Mouse (Mus musculus) spleen, adult 12 weeks (tissue): ENCODE data around the gene Clmp.
A peak's percentile ranks its signal among the peaks of the same experiment; 100 is the strongest.

Source experiments
- DNase-seq: peaks from one replicate; pipeline ENCODE4 v3.0.0; 2022; ENCODE audit warnings: low spot score

Gene Clmp

DNA sequence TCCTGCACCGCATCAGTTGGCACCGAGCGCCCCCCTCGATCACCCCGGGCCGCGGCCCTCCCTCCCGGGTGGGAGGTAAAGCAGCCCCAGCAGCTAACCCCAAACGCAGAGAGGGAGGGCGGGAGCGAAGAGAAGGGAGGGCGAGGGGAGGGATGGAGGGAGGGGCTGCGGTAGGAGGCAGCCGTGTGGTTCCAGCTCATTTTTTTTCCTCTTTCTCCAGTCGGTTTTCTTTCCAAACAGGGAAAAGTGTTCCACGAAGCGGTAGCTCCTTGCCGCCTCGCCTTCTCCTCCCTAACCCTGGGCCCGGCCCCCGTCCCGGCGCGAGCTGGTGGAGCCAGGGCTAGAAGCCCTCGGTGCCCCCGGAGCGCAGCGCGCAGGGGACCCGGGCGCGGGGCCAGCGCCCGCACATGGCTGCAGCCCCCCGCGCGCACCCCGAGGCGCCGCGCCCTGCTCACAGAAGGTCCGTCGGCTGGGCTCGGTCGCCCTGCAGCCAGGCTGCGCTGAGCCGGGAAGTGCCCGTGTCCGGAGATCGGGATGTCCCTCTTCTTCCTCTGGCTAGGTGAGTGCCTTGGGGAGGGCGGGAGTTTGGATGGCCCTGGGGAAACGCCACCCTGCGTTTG, at the start of gene Clmp:
Clmp (plus strand) TSS at position 162 of the 620 bp plus-strand sequence.
- no peak for DNase-seq

DNA sequence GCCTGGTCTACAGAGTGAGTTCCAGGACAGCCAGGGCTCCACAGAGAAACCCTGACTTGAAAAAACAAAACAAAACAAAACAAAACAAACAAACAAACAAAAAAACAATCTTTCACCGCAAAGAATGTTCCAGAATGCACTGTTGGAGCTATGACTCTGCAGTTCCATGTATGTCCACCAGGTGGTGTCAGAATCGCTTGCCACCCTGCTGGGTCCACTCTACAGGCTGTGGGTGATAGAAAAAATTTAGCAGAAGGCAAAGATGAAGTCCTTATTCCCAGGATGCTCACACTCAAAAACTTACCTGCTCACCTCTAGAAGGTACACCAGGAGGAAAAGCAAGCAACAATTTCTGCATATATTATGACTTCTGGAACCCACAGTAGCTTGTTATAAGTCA, 49.7 kb upstream of the Clmp start:
- DNase-seq: peak; percentile 11

DNA sequence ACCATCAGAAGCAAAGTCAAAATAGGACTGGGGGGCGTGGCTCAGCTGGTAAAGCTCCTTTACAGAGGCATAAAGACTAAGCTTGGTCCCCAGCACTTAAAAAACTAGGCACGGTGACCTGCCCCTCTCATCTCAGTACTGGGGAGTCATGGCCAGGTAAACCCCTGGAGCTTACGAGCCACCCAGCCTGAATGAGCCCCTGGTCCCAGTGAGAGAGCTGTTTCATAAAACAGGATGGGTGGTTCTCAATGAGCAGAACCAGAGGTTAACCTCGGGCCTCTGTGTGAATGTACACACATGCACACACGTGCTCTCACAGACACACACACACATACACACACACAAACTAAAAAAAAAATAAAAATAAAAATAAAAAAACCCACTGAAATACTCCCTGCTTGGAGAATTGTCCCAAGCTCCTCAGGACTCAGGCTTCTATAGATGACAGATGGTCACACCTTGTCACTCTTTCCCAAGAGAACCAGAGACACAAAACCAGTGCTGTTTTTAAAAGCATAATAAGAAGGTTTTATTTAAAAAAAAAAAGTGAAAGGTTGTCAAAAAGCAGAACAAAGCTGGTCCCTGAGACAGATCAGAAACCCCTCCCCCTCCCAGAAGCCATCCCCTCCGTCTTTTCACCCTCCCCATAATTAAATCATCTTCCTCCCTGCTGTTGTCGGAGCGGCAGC, 47.9 kb upstream of the Clmp start:
- no peak for DNase-seq

GRCm38 (mm10) chr9:40638394-40639049, 47.2 kb upstream of the Clmp start:
- DNase-seq: no peak

GRCm38 (mm10) chr9:40639536-40640187, 46.1 kb upstream of the Clmp start:
- no peak for DNase-seq

GRCm38 (mm10) chr9:40641318-40641717, 44.4 kb upstream of the Clmp start:
- DNase-seq: no peak

DNA sequence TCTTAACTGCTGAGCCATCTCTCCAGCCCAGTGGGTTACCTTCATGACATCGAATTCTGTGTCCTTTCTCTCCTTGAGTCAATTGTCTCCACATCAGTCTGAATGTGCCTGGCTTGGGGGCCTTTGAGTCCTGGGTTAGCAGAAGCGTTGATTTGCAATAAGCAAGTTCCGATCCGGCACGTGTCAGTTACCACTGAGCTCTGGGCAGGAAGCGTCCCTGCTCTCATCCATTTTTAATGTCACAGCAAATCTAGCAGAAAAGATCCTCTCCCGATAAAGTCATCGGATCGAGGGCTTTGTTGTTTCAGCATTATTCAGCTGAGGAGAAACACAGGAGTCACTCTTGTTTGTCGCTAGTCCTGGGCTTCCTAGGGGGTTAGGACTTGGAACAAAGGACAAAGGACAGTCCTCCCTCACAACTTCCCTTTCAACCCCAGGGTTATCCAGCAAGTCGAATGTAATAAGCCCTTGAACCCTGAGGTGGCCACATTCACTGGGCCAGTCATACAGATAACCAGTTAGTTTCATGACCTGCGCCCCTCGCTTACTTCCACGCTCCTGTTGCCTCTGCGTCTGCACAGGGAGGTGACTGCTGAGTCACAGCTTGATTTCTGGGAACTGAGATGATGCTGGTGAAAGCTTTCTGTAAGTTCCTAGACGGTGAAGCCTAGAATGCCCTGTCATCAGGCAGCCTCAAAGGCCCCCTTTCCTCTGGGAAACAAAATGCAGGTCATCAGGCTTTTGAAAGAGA, 43.1 kb upstream of the Clmp start:
- no peak for DNase-seq

GRCm38 (mm10) chr9:40649444-40649843, 36.3 kb upstream of the Clmp start:
- no peak for DNase-seq

DNA sequence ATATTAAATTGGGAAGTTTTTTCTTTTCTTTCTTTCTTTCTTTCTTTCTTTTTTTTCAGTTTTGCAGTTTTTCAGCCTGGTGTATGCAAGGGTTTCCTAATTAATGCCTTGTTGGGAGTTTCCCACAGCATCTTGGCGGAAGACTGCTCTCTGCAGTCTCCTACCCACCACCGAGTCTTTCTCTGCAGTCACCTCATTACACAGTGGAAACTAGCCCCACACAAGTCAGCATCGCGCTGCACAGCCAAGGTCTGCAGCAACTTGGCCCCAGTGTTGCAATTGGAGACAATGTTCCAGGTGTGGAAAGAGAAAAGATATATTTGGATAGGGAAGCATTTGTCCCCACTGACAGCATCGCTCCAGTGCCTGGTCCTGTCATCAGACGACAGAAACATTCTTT, 35.8 kb upstream of the Clmp start:
- DNase-seq: no peak

DNA sequence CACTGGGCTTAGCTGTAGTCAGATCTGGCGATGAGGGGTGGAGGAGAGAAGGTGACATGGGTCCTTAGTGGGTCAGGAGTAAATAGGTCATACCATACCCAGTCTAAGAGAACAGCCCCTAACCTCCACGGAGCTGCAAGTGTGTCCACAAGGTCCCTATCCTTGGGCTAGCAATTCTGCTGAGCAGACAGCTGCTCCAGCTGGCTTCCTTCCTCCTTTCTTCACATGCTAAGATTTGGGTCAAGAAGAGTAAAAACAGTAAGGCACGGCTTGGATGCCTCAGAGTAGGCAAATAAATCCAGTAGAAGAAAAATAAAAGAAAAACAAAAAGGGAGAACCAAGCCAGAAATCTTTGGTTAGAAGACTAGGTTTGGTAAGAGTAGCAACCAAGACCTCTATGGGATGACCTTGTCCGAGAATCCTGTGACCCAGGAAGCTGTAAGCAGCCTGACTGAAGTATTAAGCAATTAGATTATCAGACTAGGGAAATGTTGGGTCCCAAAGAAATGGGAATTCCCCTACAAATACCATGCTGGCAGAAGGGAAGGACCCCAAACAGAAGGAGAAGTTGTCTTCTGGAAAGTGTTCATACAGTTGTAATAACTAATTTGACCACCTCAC, 34.4 kb upstream of the Clmp start:
- DNase-seq: no peak

DNA sequence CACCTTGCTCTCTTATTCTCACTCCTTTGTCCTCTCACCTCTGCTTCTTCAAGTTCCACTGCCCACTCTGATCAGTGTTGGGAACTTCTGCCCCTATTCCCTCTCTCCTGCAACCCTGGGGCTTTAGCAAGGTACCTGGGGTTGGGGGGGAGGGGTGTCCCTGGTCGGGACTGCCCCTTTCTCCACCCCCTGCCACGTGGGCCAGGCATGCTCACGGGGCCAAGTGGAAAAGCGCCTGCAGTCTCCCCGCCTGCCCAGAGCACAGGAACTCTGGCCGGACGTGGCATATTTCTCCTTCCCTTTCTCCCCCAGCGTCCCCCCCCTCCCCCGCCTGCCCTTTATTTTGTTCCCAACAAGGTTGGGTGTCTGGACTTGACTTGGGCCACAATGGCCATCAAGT, 33.0 kb upstream of the Clmp start:
- DNase-seq: no peak

DNA sequence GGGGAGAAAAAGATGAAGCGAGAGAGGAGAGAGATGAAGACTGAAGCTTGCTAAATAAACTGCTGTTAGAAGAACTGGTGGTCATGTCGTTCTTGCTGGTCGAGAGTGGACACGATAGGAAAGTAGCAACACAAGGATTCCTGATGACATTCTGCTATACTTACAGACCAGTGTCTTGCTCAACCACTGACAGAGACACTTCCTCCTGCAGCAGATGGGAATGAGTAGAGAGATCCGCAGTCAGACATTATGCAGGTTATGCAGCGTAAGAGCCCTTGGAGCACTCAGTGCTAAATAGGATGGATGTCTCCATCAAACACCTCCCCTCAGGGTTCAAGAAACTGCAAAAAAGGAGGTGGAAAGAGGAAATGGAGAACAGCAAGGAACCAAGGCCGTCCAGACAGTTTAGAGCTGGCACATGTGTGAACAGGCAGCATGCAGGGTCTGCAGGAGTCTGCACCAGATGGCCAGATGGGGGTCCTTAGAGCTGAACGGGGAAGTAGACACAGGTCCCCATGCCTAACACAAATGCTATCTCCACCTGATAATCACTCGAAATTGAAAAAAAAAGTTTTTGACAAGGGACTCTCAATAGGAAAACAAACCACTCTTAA, 19.5 kb upstream of the Clmp start:
- no peak for DNase-seq

GRCm38 (mm10) chr9:40670313-40670712, 15.4 kb upstream of the Clmp start, which contains the start of gene Gm21915:
Gm21915 (plus strand) TSS chr9:40670613.
- no peak for DNase-seq

DNA sequence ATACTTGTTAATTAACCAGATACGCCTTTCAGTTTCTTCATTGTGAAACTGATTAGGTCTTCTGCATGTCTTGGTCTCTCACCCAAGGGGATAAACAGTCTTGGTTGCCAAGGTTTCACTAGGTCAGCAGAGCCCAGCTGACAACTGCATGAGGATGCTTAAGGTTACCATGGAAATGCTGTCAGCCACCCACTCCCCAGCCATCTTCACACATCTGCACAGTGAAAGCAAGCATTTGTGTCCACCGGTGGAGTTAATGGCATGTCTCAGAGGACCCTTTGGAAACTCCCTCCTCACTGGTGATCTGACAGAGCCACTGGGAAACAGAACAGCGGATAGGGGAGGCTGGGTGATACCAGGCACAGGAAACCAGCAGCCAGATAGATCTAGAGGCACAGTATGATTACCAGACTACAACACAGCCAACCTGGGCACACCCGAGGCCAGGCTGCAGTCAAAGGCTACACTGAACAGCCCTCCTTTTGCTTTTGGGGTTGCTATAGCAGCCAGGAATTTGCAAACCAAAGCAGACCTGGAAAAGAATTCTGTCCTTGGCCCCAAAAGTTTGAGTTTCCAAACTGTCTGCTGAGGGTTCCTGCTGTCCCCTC, 14.3 kb upstream of the Clmp start:
- DNase-seq: no peak

DNA sequence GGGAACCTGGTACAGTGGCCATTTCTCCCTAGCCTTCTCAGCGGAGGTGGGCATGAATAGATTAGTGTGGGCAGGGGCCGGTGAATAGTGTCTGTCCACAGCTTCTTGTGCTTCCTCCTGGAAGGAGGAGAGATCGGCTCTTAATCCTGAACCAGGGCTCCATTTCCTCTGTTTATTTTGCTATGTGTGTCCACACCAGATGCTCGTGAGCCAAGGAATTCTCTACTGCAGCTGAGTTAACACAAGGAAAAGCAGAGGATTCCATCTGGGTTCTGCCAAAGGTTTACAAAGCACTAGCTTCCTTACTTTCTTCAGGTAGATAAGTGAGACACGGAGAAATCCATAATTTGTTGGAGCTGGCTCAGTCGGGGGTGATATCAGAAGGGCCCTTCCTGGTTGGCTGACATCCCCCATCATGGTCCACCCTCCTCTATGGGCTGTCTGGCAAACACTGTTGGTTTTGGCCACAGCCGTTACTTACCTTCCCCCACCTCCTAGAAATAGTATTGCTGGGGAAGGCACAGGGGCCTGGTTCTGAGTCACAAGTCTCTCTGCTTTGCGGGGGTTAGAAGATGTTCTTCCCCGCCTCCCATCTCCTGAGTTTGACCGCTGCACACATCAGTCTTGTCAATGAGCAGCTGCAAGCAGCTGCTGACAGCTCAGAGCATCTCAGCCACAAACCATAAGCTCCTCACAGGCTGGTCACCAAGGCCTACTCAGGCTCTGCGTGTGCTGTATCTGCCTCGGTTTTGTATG, 10.4 kb upstream of the Clmp start:
- no peak for DNase-seq

GRCm38 (mm10) chr9:40678653-40679052, 7.1 kb upstream of the Clmp start:
- DNase-seq: no peak

- DNase-seq: no peak
Measured at GRCm38 (mm10) chr9:40686421-40686899, 698 bp downstream of the Clmp start.

DNA sequence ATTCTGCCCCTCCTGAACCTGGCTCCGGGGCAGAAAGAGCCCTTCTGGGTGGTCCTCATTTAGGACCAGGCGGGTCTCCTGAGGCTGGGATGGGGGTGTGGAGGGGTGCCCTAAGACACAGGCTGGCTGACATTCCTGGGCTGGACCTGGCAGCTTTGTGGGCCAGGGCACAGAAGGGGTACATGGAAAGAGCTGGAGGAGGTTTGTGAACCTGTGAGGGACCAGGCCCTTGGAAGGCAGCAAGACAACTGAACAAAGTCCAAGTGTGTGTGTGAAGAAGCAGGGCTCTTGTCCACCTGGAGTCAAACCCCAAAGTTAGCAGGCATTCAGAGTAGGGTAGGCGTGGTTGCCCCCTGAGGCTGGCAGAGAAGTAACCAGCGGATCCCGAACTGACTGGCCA, 1.3 kb downstream of the Clmp start:
- no peak for DNase-seq

DNA sequence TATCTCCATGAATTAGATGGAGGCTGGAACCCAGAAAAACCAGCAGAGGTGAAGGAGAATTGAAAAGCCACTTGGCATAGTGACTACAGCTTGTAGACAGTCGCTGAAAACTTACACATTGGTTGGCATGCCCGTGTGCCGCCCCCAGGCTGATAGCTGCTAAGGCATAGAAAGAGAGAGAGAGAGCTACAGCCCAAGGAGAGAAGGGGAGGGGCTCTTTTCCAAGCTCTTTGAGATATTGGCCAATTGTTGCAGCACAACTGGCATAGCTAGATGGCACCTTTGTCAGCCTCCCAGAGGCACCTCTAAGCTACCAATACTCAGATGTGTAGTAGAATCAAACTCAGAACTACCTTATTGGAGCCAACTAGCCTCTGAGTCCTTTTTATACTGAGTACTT, 1.8 kb downstream of the Clmp start:
- DNase-seq: no peak

DNA sequence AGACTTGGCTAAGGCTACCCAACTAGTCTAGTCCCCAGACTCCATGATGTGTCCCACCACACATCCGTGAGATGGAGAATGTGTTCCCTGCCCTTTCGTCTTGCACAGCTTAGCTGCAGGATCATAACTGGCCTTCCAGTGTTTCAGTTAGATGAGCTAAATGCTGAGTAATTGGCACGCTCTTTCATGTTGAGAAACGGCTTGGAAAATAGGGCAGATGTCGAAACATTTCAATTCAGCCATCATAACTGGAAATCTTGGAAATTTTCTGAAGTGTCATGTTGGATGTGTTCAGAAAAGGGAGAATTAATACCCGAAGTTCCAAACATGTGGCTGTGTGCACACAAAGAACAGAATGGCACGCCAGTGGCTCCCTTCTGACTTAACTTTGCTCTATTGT, 4.7 kb downstream of the Clmp start:
- DNase-seq: no peak
